Mouse (Mus musculus): Measurements from ENCODE around the gene Dpm2.
A peak's percentile ranks its signal among the peaks of the same experiment; 100 is the strongest.

The Dpm2 gene

DNA sequence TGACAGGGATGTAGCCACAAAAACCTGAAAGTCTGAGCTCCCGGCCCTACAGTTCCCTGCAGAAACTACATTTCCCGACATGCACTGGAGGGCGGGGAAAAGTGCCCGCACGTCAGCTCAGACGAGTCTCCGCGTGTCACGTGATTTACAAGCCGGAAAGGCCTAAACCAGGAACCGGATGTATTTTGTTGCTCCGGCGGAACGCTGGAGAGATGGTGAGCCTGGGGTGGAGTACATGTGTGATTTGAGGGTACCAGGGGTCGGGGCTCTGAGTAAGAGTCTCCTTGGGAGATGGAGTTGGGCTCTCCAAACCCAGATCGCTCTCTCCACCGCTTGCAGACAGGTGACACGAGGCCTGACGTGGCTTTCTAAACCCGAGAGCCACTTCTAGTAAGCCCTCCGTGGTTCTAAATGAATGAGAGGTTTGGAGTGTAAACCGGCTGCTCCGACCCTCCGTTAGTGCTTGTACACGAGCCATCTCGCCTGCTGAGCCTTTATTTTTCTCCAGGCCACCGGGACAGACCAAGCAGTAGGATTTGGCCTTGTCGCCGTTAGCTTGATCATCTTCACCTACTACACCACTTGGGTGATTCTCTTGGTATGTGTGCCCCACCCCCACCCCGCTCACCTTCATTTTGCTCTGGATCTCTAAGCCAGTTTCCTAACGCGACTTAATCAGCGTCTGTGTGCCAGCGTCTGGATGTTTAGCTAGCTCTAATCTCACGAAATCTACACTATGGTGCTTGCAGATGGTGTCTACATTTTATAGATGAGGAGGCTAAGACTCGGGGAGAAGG, at the start of gene Dpm2:
TSS of gene Dpm2 (plus strand) at position 161 of the 797 bp plus-strand sequence.
- Histone ChIP-seq H3K27me3 (ENCODE audit: insufficient read depth, low read length) (no peaks in the 10 kb centered on the region), H3K9me3 (ENCODE audit: low read length) (no peaks in the 10 kb centered on the region), H3K4me1 (replicated peaks; ENCODE audit: low read depth, low read length) (peaks cover 45% of the 10 kb centered on the region), H3K4me3 (replicated peaks; ENCODE audit: low read length) (peak within 1 kb of the TSS; percentile 94), H3K36me3 (ENCODE audit: insufficient read depth, low read length) (peaks cover 56% of the 10 kb centered on the region)
- no peak for TF ChIP-seq POU5F1 (IDR thresholded peaks at IDR 0.05; ENCODE audit: borderline replicate concordance, low read length)
- TF ChIP-seq NANOG (IDR thresholded peaks at IDR 0.05; ENCODE audit: borderline replicate concordance, low read length), result no peak
- no peak for TF ChIP-seq CTCF (conservative IDR thresholded peaks at IDR 0.05; ENCODE audit: low read length)

DNA sequence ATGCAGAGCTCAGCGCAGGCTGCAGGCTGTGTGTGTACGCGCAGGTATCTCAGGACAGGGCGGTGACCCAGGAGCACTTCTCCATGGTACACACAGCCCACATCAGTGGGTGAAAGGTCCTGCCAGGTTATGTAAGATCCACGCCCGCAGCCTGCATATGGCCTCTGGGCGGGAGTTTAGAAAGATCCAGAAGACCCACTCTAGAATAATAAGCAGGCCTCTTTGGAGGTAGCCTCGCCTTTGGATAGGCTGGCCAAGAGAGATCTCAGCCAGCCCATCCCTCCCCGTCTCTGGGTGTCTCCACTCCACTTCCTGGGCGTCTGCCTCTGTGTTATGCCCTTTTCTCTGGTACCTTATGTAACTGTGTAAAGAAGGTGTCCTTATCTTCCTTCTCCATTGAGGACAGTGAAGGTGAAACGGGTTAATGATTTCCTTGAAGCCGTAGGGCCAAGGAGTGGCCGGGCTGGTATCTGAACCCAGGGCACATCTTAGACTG, 46.1 kb upstream of the Dpm2 start:
- Histone ChIP-seq H3K4me3 (replicated peaks; ENCODE audit: low read length) (peak overlapping the region; percentile 55), H3K4me1 (replicated peaks; ENCODE audit: low read depth, low read length) (peaks cover 24% of the 10 kb centered on the region), H3K27me3 (ENCODE audit: insufficient read depth, low read length) (peaks cover 14% of the 10 kb centered on the region), H3K9me3 (ENCODE audit: low read length) (no peaks in the 10 kb centered on the region), H3K36me3 (ENCODE audit: insufficient read depth, low read length) (no peaks in the 10 kb centered on the region)
- TF ChIP-seq CTCF (conservative IDR thresholded peaks at IDR 0.05; ENCODE audit: low read length) (no peak), NANOG (IDR thresholded peaks at IDR 0.05; ENCODE audit: borderline replicate concordance, low read length) (no peak), POU5F1 (IDR thresholded peaks at IDR 0.05; ENCODE audit: borderline replicate concordance, low read length) (no peak)

DNA sequence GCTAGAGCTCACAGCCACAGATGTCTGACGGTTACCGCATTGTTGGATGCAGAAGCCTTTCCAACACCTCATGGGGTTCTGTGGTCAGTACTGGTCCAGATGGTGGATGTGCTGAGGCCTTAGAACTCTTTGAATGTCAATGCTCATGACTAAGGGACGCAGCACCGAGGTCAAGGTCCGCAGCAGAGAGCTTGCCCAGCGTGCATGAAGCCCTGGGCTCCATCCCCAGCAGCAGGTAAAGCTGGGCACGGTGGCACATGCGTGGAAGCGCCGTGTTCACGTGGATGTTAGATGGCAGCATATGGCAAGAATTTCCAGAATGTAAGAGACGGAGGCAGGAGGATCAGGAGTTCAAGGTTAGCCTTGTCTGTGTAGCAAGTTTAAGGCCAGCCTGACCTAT, 44.8 kb upstream of the Dpm2 start:
- Histone ChIP-seq H3K4me3 (replicated peaks; ENCODE audit: low read length) (no peak overlapping the region), H3K36me3 (ENCODE audit: insufficient read depth, low read length) (no peaks in the 10 kb centered on the region)
- TF ChIP-seq NANOG (IDR thresholded peaks at IDR 0.05; ENCODE audit: borderline replicate concordance, low read length) (no peak), CTCF (conservative IDR thresholded peaks at IDR 0.05; ENCODE audit: low read length) (no peak), POU5F1 (IDR thresholded peaks at IDR 0.05; ENCODE audit: borderline replicate concordance, low read length) (no peak)

DNA sequence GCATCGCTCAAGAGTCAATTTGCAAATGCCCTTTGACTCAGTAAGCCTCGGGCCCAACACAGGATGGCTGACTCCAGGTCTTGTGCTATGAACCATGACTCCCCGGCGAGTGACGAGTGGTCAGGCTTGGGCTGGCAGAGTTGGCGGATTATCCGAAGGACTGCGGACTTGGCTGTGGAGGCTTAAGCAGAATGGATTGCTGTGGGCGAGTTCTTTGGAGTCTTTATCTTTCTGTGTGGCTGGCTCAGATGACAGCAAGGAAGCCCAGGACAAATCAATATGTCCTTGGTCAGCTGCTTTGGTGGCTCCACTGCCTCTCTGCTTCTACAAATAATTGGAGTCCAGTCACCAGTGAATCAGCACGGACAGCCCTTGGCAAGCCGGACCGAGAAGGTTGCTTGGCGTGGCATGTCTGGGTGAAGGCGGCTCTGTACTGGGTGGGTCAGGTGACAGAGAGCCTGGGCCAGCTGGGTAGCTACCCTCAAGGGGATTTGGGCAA, 43.1 kb upstream of the Dpm2 start:
- no peak overlapping the region for H3K4me3 ChIP-seq (replicated peaks; ENCODE audit: low read length)
- peaks cover 24% of the 10 kb centered on the region for H3K4me1 ChIP-seq (replicated peaks; ENCODE audit: low read depth, low read length)
- no peaks in the 10 kb centered on the region for H3K36me3 ChIP-seq (ENCODE audit: insufficient read depth, low read length)
- no peaks in the 10 kb centered on the region for H3K9me3 ChIP-seq (ENCODE audit: low read length)
- peaks cover 14% of the 10 kb centered on the region for H3K27me3 ChIP-seq (ENCODE audit: insufficient read depth, low read length)
- TF ChIP-seq NANOG (IDR thresholded peaks at IDR 0.05; ENCODE audit: borderline replicate concordance, low read length), result no peak
- no peak for TF ChIP-seq CTCF (conservative IDR thresholded peaks at IDR 0.05; ENCODE audit: low read length)
- no peak for TF ChIP-seq POU5F1 (IDR thresholded peaks at IDR 0.05; ENCODE audit: borderline replicate concordance, low read length)

More for the DNA sequence above, 44.8 kb upstream of the Dpm2 start:
- Histone ChIP-seq H3K9me3 (ENCODE audit: low read length) (no peaks in the 10 kb centered on the region), H3K4me1 (replicated peaks; ENCODE audit: low read depth, low read length) (peaks cover 24% of the 10 kb centered on the region), H3K27me3 (ENCODE audit: insufficient read depth, low read length) (peaks cover 14% of the 10 kb centered on the region)

DNA sequence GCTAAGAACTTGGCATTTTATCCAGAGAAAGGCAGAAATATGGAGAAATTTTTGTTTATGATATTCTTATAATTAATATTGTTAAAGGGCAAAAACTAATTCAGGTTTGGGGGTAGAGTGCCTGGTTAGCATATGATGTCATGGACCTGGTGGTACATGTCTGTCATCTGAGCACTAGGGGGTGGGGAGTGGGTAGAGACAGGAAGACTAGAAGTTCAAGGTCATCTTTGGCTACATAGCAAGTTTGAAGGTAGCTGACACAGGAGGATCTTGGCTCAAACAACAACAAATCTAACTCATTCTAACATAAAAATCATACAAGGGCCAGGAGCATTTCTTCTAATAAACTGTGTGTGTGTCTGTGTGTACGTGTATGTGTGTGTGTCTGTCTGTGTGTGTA, 42.3 kb upstream of the Dpm2 start:
- no peak overlapping the region for H3K4me3 ChIP-seq (replicated peaks; ENCODE audit: low read length)
- H3K36me3 ChIP-seq (ENCODE audit: insufficient read depth, low read length), result no peaks in the 10 kb centered on the region
- H3K4me1 ChIP-seq (replicated peaks; ENCODE audit: low read depth, low read length), result peaks cover 28% of the 10 kb centered on the region
- H3K27me3 ChIP-seq (ENCODE audit: insufficient read depth, low read length), result peaks cover 10% of the 10 kb centered on the region
- TF ChIP-seq NANOG (IDR thresholded peaks at IDR 0.05; ENCODE audit: borderline replicate concordance, low read length) (no peak), POU5F1 (IDR thresholded peaks at IDR 0.05; ENCODE audit: borderline replicate concordance, low read length) (no peak), CTCF (conservative IDR thresholded peaks at IDR 0.05; ENCODE audit: low read length) (no peak)
- no peaks in the 10 kb centered on the region for H3K9me3 ChIP-seq (ENCODE audit: low read length)

DNA sequence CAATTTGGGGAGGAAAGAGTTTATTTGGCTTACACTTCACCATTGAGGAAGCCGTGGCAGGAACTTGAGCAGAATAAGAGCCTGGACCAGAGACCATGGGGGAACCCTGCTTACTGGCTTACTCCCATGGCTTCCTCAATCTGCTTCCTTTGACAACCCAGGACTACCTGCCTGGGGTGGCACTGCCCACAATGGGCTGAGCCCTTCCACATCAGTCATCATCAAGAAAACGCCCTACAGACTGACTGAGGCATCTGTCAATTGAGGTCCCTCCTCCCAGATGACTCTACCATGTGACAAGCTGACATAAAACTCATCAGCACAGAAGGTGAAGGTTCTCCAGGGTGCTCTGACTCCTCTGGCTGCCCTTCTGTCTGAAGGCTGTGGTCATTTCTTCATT, 40.2 kb upstream of the Dpm2 start:
- Histone ChIP-seq H3K36me3 (ENCODE audit: insufficient read depth, low read length) (no peaks in the 10 kb centered on the region), H3K9me3 (ENCODE audit: low read length) (no peaks in the 10 kb centered on the region), H3K4me1 (replicated peaks; ENCODE audit: low read depth, low read length) (peaks cover 26% of the 10 kb centered on the region), H3K27me3 (ENCODE audit: insufficient read depth, low read length) (peaks cover 3% of the 10 kb centered on the region; the same call in 1 of the 2 replicates), H3K4me3 (replicated peaks; ENCODE audit: low read length) (no peak overlapping the region)
- TF ChIP-seq POU5F1 (IDR thresholded peaks at IDR 0.05; ENCODE audit: borderline replicate concordance, low read length) (no peak), CTCF (conservative IDR thresholded peaks at IDR 0.05; ENCODE audit: low read length) (no peak), NANOG (IDR thresholded peaks at IDR 0.05; ENCODE audit: borderline replicate concordance, low read length) (no peak)

DNA sequence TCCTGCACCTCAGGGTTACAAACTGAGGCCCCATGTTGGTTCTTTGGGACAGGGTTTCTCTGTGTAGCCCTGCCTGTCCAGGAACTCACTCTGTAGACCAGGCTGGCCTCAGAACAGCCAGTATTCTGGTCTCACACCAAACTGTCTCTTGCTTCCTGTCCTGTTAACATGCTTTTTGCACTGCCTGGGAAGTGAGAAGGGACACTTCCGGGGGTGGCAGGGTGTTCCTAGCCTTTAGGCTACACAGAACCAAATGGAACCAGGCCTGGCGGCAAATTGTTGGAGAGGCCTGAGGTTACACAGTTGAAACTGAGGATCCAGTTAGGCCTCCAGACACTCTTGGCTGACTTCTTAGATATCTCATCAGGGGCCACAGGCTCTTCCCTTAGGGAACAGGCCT, 37.5 kb upstream of the Dpm2 start:
- TF ChIP-seq POU5F1 (IDR thresholded peaks at IDR 0.05; ENCODE audit: borderline replicate concordance, low read length) (no peak), CTCF (conservative IDR thresholded peaks at IDR 0.05; ENCODE audit: low read length) (no peak), NANOG (IDR thresholded peaks at IDR 0.05; ENCODE audit: borderline replicate concordance, low read length) (no peak)
- no peaks in the 10 kb centered on the region for H3K9me3 ChIP-seq (ENCODE audit: low read length)
- 0 out of 2 replicates have a peak overlapping the region, but pooled peaks have one; percentile 1 for H3K4me3 ChIP-seq (replicated peaks; ENCODE audit: low read length)
- H3K27me3 ChIP-seq (ENCODE audit: insufficient read depth, low read length), result peaks cover 4% of the 10 kb centered on the region; the same call in 1 of the 2 replicates
- H3K4me1 ChIP-seq (replicated peaks; ENCODE audit: low read depth, low read length), result peaks cover 41% of the 10 kb centered on the region
- no peaks in the 10 kb centered on the region for H3K36me3 ChIP-seq (ENCODE audit: insufficient read depth, low read length)

DNA sequence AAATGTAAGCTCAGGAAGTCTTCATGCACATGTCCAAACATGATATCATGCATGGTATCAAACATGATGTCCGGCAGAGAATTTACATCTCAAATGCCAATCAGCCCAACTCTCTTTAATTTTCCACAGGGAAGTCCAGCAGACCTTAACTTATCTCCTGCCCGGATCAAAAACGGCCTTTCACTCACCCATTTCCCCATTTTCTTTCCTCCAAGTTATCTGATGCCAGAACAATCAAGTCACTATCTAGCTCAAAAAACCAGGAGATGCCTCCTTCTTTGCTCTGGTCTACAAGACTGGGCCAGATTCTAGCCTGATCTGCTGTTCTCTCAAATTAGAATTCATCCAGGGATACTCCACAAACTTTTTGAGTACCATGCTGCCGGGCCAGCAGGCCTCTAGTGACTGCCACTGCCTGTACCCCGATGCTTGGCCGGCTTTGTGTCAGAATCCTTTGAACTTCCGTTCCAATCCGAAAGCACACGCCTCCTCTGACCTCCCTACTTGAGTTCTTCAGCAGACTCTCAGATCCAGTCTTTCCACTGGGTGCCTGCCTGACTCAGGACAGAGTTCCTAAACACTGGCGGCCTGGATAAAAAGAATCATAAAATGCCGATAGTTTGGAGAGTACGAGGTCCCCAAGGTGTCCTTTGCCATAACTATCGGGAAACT, 36.5 kb upstream of the Dpm2 start:
- TF ChIP-seq NANOG (IDR thresholded peaks at IDR 0.05; ENCODE audit: borderline replicate concordance, low read length) (no peak), CTCF (conservative IDR thresholded peaks at IDR 0.05; ENCODE audit: low read length) (no peak), POU5F1 (IDR thresholded peaks at IDR 0.05; ENCODE audit: borderline replicate concordance, low read length) (no peak)
- H3K27me3 ChIP-seq (ENCODE audit: insufficient read depth, low read length), result peaks cover 4% of the 10 kb centered on the region; the same call in 1 of the 2 replicates

More for the DNA sequence above, 36.5 kb upstream of the Dpm2 start:
- Histone ChIP-seq H3K4me3 (replicated peaks; ENCODE audit: low read length) (peak overlapping the region; percentile 92), H3K4me1 (replicated peaks; ENCODE audit: low read depth, low read length) (peaks cover 51% of the 10 kb centered on the region), H3K9me3 (ENCODE audit: low read length) (no peaks in the 10 kb centered on the region), H3K36me3 (ENCODE audit: insufficient read depth, low read length) (no peaks in the 10 kb centered on the region)

All from E14TG2a.4 (cell line).